Mouse (Mus musculus): ENCODE data around the gene Tdrd3. TPM values are rescaled to one million over a fixed set of nuclear protein-coding genes. Genes with fewer than 3 reads are reported as not detected.

Tdrd3 gene
- polyA plus RNA-seq (2015; fragmentation: Nextera tagmentation; extraction: Ambion mirVana): 4.7 and 5.6 TPM in 2 replicates

- peaks cover 20% of the 10 kb centered on the region for H3K4me1 ChIP-seq (ENCODE audit: insufficient read depth)
- peak within 1 kb of the TSS; percentile 96 for H3K9ac ChIP-seq (replicated peaks)
- no peaks in the 10 kb centered on the region for H3K36me3 ChIP-seq (replicated peaks; ENCODE audit: insufficient read depth, low read length)
- peak within 1 kb of the TSS; percentile 98 for H3K4me2 ChIP-seq (ENCODE audit: low read depth, low read length)
- H3K27me3 ChIP-seq (ENCODE audit: insufficient read depth, low read length): no peaks in the 10 kb centered on the region
- DNase-seq (peak; percentile 95), ATAC-seq (peak; percentile 89)
- H3K9me3 ChIP-seq (ENCODE audit: low read length): no peaks in the 10 kb centered on the region
- WGBS (ENCODE audit: insufficient replicate concordance): under 1% methylated on average over 74 of the region's 85 CpGs
- TF ChIP-seq CTCF (IDR thresholded peaks at IDR 0.05; ENCODE audit: low read depth): no peak
- no peak for TF ChIP-seq EP300 (IDR thresholded peaks at IDR 0.05; ENCODE audit: low read depth)
- peak within 1 kb of the TSS; percentile 96 for H3K4me3 ChIP-seq (ENCODE audit: low read depth, low read length)
- H3K27ac ChIP-seq (ENCODE audit: low read depth): peak within 1 kb of the TSS; percentile 100
Measured at GRCm38 (mm10) chr14:87415808-87416721, at the start of gene Tdrd3. Gene Tdrd3 (plus strand): TSS chr14:87416639.

DNA sequence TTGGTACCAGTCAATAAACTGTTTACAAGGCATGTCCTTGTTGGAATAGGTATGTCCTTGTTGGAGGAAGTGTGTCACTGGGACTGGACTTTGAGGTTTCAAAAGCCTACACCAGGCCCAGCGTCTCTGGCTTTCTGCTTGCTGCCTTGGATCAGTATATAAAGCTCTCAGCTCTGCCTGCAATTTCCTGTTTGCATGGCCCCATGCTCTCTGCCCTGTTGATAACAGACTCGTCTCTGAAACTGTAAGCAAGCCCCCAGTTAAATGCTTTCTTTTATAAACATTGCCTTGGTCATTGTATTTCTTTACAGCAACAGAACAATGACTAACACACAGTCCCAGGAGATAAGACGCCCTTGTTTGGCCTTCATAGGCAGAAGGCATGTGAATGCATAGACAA, 49.3 kb upstream of the Tdrd3 start:
- DNase-seq: no peak
- Histone ChIP-seq H3K4me2 (ENCODE audit: low read depth, low read length) (no peak overlapping the region), H3K9ac (replicated peaks) (no peak overlapping the region), H3K9me3 (ENCODE audit: low read length) (no peaks in the 10 kb centered on the region), H3K27ac (ENCODE audit: low read depth) (no peak overlapping the region), H3K4me3 (ENCODE audit: low read depth, low read length) (no peak overlapping the region), H3K36me3 (replicated peaks; ENCODE audit: insufficient read depth, low read length) (no peaks in the 10 kb centered on the region), H3K4me1 (ENCODE audit: insufficient read depth) (no peaks in the 10 kb centered on the region), H3K27me3 (ENCODE audit: insufficient read depth, low read length) (no peaks in the 10 kb centered on the region)
- 39% methylated on average over 3 of the region's 3 CpGs for WGBS (ENCODE audit: insufficient replicate concordance)
- ATAC-seq: no peak
- TF ChIP-seq CTCF (IDR thresholded peaks at IDR 0.05; ENCODE audit: low read depth) (no peak), EP300 (IDR thresholded peaks at IDR 0.05; ENCODE audit: low read depth) (no peak)

DNA sequence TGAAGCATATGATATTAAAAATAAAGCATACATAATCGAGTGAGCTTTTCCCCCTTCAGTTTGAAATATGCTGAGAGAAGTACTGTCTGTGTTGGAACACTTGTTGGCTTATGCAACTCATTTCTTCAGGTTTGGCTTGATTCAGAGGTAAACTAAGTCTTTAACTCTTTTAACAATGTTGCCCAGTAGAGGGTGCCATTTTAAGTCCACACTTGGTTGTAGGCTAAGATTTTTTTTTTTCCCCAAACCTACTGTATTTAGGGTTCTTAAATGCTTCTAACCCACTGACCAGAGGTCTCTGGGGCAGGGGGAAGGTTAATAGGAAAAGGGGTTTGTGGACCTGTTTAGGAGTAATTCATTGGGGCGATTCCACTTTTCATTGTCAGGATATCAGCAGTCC, 33.4 kb upstream of the Tdrd3 start:
- Histone ChIP-seq H3K9ac (replicated peaks) (no peak overlapping the region), H3K27me3 (ENCODE audit: insufficient read depth, low read length) (no peaks in the 10 kb centered on the region), H3K4me1 (ENCODE audit: insufficient read depth) (no peaks in the 10 kb centered on the region), H3K27ac (ENCODE audit: low read depth) (no peak overlapping the region), H3K4me2 (ENCODE audit: low read depth, low read length) (no peak overlapping the region), H3K4me3 (ENCODE audit: low read depth, low read length) (no peak overlapping the region), H3K36me3 (replicated peaks; ENCODE audit: insufficient read depth, low read length) (no peaks in the 10 kb centered on the region), H3K9me3 (ENCODE audit: low read length) (no peaks in the 10 kb centered on the region)
- no peak for TF ChIP-seq EP300 (IDR thresholded peaks at IDR 0.05; ENCODE audit: low read depth)
- no peak for TF ChIP-seq CTCF (IDR thresholded peaks at IDR 0.05; ENCODE audit: low read depth)
- ATAC-seq (no peak), DNase-seq (no peak)
- 44% methylated on average over 2 of the region's 2 CpGs for WGBS (ENCODE audit: insufficient replicate concordance)

- no peak for DNase-seq
- no peaks in the 10 kb centered on the region for H3K9me3 ChIP-seq (ENCODE audit: low read length)
- 72% methylated on average over 7 of the region's 7 CpGs for WGBS (ENCODE audit: insufficient replicate concordance)
- H3K4me2 ChIP-seq (ENCODE audit: low read depth, low read length): no peak overlapping the region
- TF ChIP-seq EP300 (IDR thresholded peaks at IDR 0.05; ENCODE audit: low read depth): no peak
- no peak for TF ChIP-seq CTCF (IDR thresholded peaks at IDR 0.05; ENCODE audit: low read depth)
- H3K4me1 ChIP-seq (ENCODE audit: insufficient read depth): no peaks in the 10 kb centered on the region
- H3K27ac ChIP-seq (ENCODE audit: low read depth): no peak overlapping the region
- H3K27me3 ChIP-seq (ENCODE audit: insufficient read depth, low read length): no peaks in the 10 kb centered on the region
- H3K36me3 ChIP-seq (replicated peaks; ENCODE audit: insufficient read depth, low read length): no peaks in the 10 kb centered on the region
- H3K9ac ChIP-seq (replicated peaks): no peak overlapping the region
- H3K4me3 ChIP-seq (ENCODE audit: low read depth, low read length): no peak overlapping the region
- no peak for ATAC-seq
Measured at GRCm38 (mm10) chr14:87384288-87385268, 31.9 kb upstream of the Tdrd3 start.

DNA sequence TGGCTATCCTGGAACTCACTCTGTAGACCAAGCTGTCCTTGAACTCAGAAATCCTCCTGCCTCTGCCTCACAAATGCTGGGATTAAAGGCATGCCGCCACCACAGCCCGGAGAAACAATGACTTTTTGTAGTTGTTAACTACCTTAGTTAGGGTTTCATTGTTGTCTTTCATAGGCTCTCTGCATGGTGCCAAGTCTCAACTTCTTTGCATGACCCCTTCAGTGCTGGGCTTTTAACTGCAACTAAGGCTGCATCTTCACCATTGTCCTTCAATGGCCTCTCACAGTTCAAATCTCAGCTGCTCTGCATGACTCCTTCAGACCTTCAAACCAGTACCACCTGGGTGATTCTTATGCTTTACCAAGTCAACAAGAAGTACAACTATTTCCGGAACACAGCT, 23.3 kb upstream of the Tdrd3 start:
- ATAC-seq: no peak
- H3K9ac ChIP-seq (replicated peaks): no peak overlapping the region
- no peaks in the 10 kb centered on the region for H3K27me3 ChIP-seq (ENCODE audit: insufficient read depth, low read length)
- TF ChIP-seq EP300 (IDR thresholded peaks at IDR 0.05; ENCODE audit: low read depth) (no peak), CTCF (IDR thresholded peaks at IDR 0.05; ENCODE audit: low read depth) (no peak)
- H3K9me3 ChIP-seq (ENCODE audit: low read length): no peaks in the 10 kb centered on the region
- H3K4me1 ChIP-seq (ENCODE audit: insufficient read depth): no peaks in the 10 kb centered on the region
- no peak overlapping the region for H3K4me3 ChIP-seq (ENCODE audit: low read depth, low read length)
- H3K4me2 ChIP-seq (ENCODE audit: low read depth, low read length): no peak overlapping the region
- H3K36me3 ChIP-seq (replicated peaks; ENCODE audit: insufficient read depth, low read length): no peaks in the 10 kb centered on the region
- 84% methylated on average over 3 of the region's 3 CpGs for WGBS (ENCODE audit: insufficient replicate concordance)
- H3K27ac ChIP-seq (ENCODE audit: low read depth): no peak overlapping the region
- no peak for DNase-seq

DNA sequence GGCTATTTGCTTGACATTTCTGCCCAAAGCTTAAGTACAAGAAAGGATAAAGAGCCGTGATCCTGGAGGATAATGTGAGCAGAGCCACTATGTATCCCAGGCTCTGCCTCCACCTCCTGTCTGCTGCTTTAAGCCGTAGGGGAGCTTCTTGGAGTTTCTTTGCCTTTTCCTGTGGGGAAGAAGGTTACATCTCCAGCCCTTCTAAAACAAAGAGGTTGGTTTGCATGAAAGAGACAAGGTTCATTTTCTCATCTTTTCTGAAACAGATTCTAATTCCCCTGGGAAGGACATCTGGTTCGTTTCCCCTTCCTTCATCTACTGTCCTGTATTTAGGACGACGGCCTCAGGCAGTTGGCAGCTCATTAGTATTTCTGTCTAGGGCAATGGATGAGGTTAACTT, 19.8 kb upstream of the Tdrd3 start:
- 68% methylated on average over 5 of the region's 5 CpGs for WGBS (ENCODE audit: insufficient replicate concordance)

More for the DNA sequence above, 19.8 kb upstream of the Tdrd3 start:
- TF ChIP-seq EP300 (IDR thresholded peaks at IDR 0.05; ENCODE audit: low read depth): no peak
- ATAC-seq (no peak), DNase-seq (no peak)
- no peaks in the 10 kb centered on the region for H3K9me3 ChIP-seq (ENCODE audit: low read length)
- no peaks in the 10 kb centered on the region for H3K27me3 ChIP-seq (ENCODE audit: insufficient read depth, low read length)
- H3K9ac ChIP-seq (replicated peaks): no peak overlapping the region
- no peaks in the 10 kb centered on the region for H3K4me1 ChIP-seq (ENCODE audit: insufficient read depth)
- H3K36me3 ChIP-seq (replicated peaks; ENCODE audit: insufficient read depth, low read length): no peaks in the 10 kb centered on the region
- H3K27ac ChIP-seq (ENCODE audit: low read depth): no peak overlapping the region
- no peak overlapping the region for H3K4me2 ChIP-seq (ENCODE audit: low read depth, low read length)
- H3K4me3 ChIP-seq (ENCODE audit: low read depth, low read length): no peak overlapping the region

Measured in liver, postnatal 0 days (tissue).